Mouse (Mus musculus): ENCODE measurements around the gene Nxn.

GRCm38 (mm10) chr11:76401398-76401797 is 2.5 kb upstream of the Nxn start:
- TF ChIP-seq POLR2A (IDR thresholded peaks at IDR 0.05; ENCODE audit: low read depth, low read length) = no peak
- no peak for TF ChIP-seq CTCF (IDR thresholded peaks at IDR 0.05; ENCODE audit: borderline replicate concordance, insufficient read depth, low read length)

All from embryonic fibroblast, embryonic 13.5 days (primary cell).